Mouse (Mus musculus) layer of hippocampus, postnatal 10 days (tissue): ENCODE measurements around the gene Zfp978. TPM values are rescaled to one million over a fixed set of nuclear protein-coding genes. Genes with fewer than 3 reads are reported as not detected.
"Not testable (repeated sequence)": the region's sequence is repeated elsewhere in the genome, so short reads cannot be mapped to it uniquely, and the experiment has no call there.

Source experiments
- DNase-seq, 2 experiments: peaks; one replicate each; pipeline ENCODE4 v3.0.0; 2021; ENCODE audit warnings: low spot score in 2 of 2
- long read RNA-seq: library from polyadenylated mRNA; stranded (forward); transcript quantifications from one replicate; pipeline ENCODE4 v2.0.0, GENCODE M21; 2023
- total RNA-seq, 2 experiments: library from RNA; stranded (reverse); gene quantifications; 2 replicates each; pipeline ENCODE4 v1.2.3; 2021

Gene Zfp978
- total RNA-seq = not detected
- long read RNA-seq = 0 reads

DNA sequence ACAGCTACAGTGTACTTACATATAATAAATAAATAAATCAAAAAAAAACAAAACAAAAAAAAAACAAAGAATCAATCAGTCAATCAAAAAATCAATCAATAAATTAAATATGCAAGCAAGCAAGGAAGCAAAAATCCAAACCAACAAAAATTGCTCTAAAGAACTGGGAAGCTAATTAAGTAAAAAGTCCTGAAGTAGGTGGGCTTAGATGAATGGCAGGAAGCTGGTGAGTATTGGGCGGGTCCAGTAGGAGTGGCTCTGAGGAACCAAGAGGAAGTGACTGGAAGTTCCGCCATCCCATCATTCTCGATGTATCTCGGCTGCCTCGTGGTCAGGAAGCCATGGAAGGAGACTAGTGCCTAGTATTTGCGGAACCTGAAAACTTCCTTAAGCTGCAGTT is at the start of gene Zfp978:
Zfp978 (plus strand) TSS at position 301 of the 400 bp plus-strand sequence.
- not testable (repeated sequence) for DNase-seq

DNA sequence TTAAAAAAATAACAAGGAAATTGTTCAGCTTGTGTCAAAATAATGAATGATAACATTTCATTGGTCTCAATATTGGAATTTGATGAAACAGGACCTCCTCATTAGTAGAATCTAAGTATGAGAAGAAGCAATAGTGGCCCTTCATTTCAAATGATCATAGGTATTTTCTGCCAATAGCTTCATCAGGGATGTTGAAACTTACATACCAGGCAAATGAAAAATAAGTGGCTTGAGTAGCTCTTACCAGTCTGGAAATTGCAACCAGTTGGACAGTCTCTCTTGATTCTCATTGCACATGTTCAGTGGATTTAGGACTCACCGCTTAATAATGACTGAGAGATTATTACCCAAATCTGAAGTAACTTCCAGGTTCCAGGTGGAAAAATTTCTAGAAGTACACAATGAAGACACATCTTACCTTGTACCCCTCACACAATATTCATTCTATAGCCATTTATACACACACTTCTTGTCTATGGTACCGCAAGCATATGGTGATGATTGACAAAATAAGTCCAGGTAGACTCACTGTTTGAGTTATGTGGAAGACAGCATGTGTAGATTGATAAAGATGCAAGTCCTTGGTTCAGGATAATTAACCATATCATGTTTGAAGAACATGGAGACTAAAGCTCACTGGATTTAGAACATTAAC is 25.9 kb upstream of the Zfp978 start:
- not testable (repeated sequence) for DNase-seq

- not testable (repeated sequence) for DNase-seq
Measured at GRCm38 (mm10) chr4:147335691-147336367, 25.3 kb upstream of the Zfp978 start.

DNA sequence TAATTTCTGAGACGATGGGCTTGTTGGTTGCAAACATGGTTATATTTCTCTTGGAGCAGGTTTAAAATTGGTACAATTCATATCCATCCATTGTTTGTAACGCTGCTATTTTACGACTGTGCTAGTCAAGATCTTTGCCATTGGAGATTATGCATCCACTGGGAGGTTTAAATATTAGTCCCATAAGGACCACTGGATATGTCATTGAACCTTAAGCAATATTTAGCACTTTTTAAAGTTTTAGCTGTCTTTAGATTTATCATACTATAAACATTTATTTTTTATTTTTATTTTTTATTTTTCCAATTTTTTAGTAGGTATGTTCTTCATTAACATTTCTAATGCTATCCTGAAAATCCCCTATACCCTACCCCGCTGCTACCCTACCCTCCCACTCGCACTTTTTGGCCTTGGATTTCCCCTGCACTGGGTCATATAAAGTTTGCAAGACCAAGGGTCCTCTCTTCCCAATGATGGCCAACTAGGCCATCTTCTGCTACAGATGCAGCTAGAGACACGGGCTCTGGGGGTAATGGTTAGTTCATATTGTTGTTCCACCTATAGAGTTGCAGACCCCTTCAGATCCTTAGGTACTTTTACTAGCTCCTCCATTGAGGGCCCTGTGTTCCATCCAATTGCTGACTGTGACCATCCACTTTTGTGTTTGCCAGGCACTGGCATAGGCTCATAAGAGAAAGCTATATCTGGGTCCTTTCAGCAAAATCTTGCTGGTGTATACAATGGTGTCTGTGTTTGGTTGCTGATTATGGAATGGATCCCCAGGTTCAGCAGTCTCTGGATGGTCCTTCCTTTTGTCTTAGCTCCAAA is 24.5 kb upstream of the Zfp978 start:
- DNase-seq = not testable (repeated sequence)

DNA sequence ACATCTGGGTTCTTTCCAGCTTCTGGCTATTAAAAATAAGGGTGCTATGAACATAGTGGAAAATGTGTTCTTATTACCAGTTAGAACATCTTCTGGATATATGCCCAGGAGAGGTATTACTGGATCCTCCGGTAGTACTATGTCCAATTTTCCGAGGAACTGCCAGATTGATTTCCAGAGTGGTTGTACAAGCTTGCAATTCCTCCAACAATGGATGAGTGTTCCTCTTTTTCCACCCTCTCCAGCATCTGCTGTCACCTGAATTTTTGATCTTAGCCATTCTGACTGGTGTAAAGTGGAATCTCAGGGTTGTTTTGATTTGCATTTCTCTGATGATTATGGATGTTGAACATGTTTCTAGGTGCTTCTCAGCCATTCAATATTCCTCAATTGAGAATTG is 23.6 kb upstream of the Zfp978 start:
- not testable (repeated sequence) for DNase-seq

GRCm38 (mm10) chr4:147338032-147338610 is 23.0 kb upstream of the Zfp978 start:
- DNase-seq = no peak

DNA sequence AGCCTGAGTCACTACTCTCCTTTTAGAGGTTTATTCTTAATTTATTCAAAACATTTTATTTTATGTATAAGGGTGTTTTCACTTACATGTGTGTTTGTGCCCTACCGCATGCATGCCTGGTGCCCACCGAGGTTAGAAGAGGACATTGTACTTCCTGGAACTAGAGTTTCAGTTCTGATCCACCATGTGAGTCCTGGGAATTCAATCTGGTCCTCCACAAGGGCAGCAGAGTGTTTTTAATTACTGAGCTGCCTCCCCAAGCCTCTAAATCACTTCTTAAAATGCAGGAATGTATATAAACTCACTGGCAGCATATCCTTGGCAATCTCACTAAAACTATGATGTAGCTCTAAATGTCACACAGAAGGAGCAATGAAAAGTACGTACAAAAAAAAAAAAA is 22.4 kb upstream of the Zfp978 start:
- DNase-seq = not testable (repeated sequence)

GRCm38 (mm10) chr4:147339601-147340219 is 21.4 kb upstream of the Zfp978 start:
- not testable (repeated sequence) for DNase-seq

GRCm38 (mm10) chr4:147340236-147340635 is 20.9 kb upstream of the Zfp978 start:
- not testable (repeated sequence) for DNase-seq

DNA sequence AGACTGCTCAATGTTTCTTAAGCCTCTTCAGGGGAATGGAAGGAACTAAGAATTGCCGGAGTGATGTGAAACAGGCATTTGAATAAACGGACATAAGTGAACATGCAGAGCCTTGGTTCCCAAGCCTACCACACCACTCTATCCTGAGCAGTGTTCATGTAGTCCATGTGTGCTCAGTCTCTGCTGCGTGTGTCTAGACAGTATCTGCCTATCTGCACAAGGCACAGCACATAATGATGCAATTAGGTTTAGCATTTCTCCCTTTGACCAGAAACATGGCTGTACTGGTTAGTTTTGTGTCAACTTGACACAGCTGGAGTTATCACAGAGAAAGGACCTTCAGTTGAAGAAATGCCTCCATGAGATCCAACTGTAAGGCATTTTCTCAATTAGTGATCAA is 20.2 kb upstream of the Zfp978 start:
- DNase-seq = not testable (repeated sequence)

- DNase-seq = not testable (repeated sequence)
Measured at GRCm38 (mm10) chr4:147343042-147343908, 17.8 kb upstream of the Zfp978 start.

DNA sequence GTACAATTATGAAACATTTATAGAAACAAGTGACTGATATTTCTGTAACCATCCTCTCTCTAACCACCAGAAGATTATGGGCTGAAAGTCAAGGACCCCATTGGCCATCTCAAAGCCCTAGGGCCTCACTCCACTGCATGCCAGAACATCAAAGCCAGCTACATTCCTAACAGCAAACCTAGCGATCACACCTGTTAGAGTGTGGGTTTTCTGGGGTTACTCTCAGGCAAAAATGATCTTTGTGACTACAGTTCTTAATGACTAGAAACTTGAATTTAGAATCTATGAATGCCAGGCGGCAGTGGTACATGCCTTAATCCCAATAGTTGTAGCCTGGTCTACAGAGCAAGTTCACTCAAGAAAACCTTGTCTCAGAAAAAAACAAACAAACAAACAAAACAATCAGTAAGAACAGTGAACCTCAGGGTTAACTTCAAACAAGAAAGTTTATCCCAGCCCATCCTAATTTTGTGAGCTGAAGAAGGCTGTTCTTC is 16.0 kb upstream of the Zfp978 start:
- DNase-seq = not testable (repeated sequence)

GRCm38 (mm10) chr4:147346361-147347035 is 14.6 kb upstream of the Zfp978 start:
- not testable (repeated sequence) for DNase-seq

- DNase-seq = not testable (repeated sequence)
Measured at GRCm38 (mm10) chr4:147347300-147347699, 13.8 kb upstream of the Zfp978 start.

GRCm38 (mm10) chr4:147347880-147348279 is 13.2 kb upstream of the Zfp978 start:
- not testable (repeated sequence) for DNase-seq

- DNase-seq = not testable (repeated sequence)
Measured at GRCm38 (mm10) chr4:147348401-147348800, 12.7 kb upstream of the Zfp978 start.

DNA sequence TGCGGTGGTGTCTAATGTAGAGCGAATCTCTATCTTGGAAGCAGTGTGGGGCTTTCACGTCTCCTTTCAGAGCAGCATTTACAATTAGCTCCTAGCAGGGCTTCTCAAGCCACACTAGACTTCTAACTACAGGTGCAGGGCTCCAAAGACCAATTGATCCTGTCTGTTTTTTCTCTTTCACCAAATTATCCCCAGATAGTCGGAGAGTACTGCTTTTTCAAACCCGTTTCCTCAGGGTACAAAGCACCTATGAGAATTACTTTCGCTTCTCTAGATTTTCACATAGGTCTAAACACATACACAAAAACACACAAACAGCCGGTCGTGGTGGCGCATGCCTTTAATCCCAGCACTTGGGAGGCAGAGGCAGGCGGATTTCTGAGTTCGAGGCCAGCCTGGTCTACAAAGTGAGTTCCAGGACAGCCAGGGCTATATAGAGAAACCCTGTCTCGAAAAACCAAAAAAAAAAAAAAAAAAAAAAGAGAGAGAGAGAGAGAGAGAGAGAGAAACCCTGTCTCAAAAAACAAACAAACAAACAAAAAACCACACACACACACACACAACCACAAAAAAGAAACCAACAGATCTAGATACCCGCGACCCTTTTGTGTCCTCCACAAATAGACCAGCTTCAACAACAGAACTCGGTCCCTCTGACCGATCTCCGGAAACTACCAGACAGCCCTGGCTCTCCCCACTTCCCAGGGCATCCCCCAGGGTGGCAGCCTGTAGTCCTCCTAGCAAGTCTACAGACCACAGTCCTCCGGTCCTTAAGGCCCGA is 12.0 kb upstream of the Zfp978 start:
- not testable (repeated sequence) for DNase-seq

- DNase-seq = not testable (repeated sequence)
Measured at GRCm38 (mm10) chr4:147349687-147350415, 11.3 kb upstream of the Zfp978 start.
